Mouse (Mus musculus) kidney, embryonic 14.5 days (tissue): ENCODE data around the gene Cpn1. TPM values are rescaled to one million over a fixed set of nuclear protein-coding genes. Genes with fewer than 3 reads are reported as not detected.

Experiments used
- ATAC-seq: fragments of 200-750 bp; cut with Nextera tagmentation; 2 replicates; pipeline ENCODE4 v1.8.0; 2017; ENCODE audit warnings: moderate number of reproducible peaks, mild to moderate bottlenecking, moderate TSS enrichment, moderate library complexity; ENCODE audit not compliant: low FRiP score, low TSS enrichment
- H3K27ac ChIP-seq: fragments of 300-500 bp; sonication (generic); 2 replicates; pipeline ENCODE4 v1.5.1; 2014; ENCODE audit warnings: low read depth, mild to moderate bottlenecking, low read length, moderate library complexity, mixed read lengths
- H3K27me3 ChIP-seq: fragments of 300-500 bp; sonication (generic); 2 replicates; pipeline ENCODE4 v1.6.1; 2014; ENCODE audit warnings: mild to moderate bottlenecking, low read length; ENCODE audit not compliant: control insufficient read depth, insufficient read depth
- H3K36me3 ChIP-seq: fragments of 300-500 bp; sonication (generic); 2 replicates; pipeline ENCODE4 v1.6.1; 2014; ENCODE audit warnings: low read length, mixed read lengths; ENCODE audit not compliant: control insufficient read depth, insufficient read depth
- H3K4me1 ChIP-seq: fragments of 300-500 bp; sonication (generic); 2 replicates; pipeline ENCODE4 v1.6.1; 2014; ENCODE audit warnings: low read length, mixed read lengths; ENCODE audit not compliant: control insufficient read depth, insufficient read depth
- H3K4me2 ChIP-seq: fragments of 300-500 bp; sonication (generic); replicated peaks from 2 replicates; pipeline ENCODE4 v1.6.1; 2014; ENCODE audit warnings: low read depth, mild to moderate bottlenecking, low read length
- H3K4me3 ChIP-seq: fragments of 300-500 bp; sonication (generic); 2 replicates; pipeline ENCODE4 v1.5.1; 2014; ENCODE audit warnings: mild to moderate bottlenecking, low read length
- H3K9ac ChIP-seq: fragments of 300-500 bp; sonication (generic); 2 replicates; pipeline ENCODE4 v1.6.1; 2014; ENCODE audit warnings: low read depth, mild to moderate bottlenecking, low read length, moderate library complexity
- H3K9me3 ChIP-seq: fragments of 300-500 bp; sonication (generic); 2 replicates; pipeline ENCODE4 v1.6.1; 2016; ENCODE audit warnings: low read length; ENCODE audit not compliant: control insufficient read depth
- WGBS: fragments of 180-500 bp; shearing (Covaris S2); extraction: QIAGEN DNeasy Blood & Tissue Kit; methylation state at CpG from one replicate; pipeline ENCODE4 v1.1.7; 2014; 5-methylcytosine and 5-hydroxymethylcytosine counted together
- polyA plus RNA-seq: library from polyadenylated mRNA; unstranded; fragments of >200 nt; fragmentation: Nextera tagmentation; extraction: Ambion mirVana; gene quantifications from 2 replicates; pipeline ENCODE4 v1.2.1, GENCODE M21; 2014

The Cpn1 gene
- polyA plus RNA-seq, 1 experiment from 2014 or later: 32.3 TPM

- no peak overlapping the region for H3K4me2 ChIP-seq
- H3K4me3 ChIP-seq: no peak overlapping the region
- peak; percentile 39; the same call in 1 of the 2 replicates for ATAC-seq
- no peaks in the 10 kb centered on the region for H3K36me3 ChIP-seq
- no peak overlapping the region for H3K27ac ChIP-seq
- H3K4me1 ChIP-seq: peaks cover 19% of the 10 kb centered on the region
- 64% methylated on average over 21 of the region's 21 CpGs for WGBS
- H3K9me3 ChIP-seq: no peaks in the 10 kb centered on the region
- H3K27me3 ChIP-seq: no peaks in the 10 kb centered on the region
- no peak overlapping the region for H3K9ac ChIP-seq
Observed at GRCm38 (mm10) chr19:43916586-43917405, 69.6 kb downstream of the Cpn1 start.

GRCm38 (mm10) chr19:43915431-43915830 lies 70.9 kb downstream of the Cpn1 start:
- H3K4me1 ChIP-seq: peaks cover 12% of the 10 kb centered on the region
- 70% methylated on average over 9 of the region's 9 CpGs for WGBS
- H3K27me3 ChIP-seq: no peaks in the 10 kb centered on the region

GRCm38 (mm10) chr19:43914986-43915385 lies 71.4 kb downstream of the Cpn1 start:
- no peak overlapping the region for H3K4me3 ChIP-seq
- H3K9me3 ChIP-seq: no peaks in the 10 kb centered on the region
- no peak overlapping the region for H3K27ac ChIP-seq
- no peaks in the 10 kb centered on the region for H3K27me3 ChIP-seq
- H3K4me2 ChIP-seq: no peak overlapping the region
- ATAC-seq: no peak
- peaks cover 10% of the 10 kb centered on the region; the same call in 1 of the 2 replicates for H3K36me3 ChIP-seq
- H3K4me1 ChIP-seq: peaks cover 9% of the 10 kb centered on the region; the same call in 1 of the 2 replicates
- H3K9ac ChIP-seq: no peak overlapping the region
- WGBS: 87% methylated on average over 9 of the region's 9 CpGs

More at GRCm38 (mm10) chr19:43915431-43915830, 70.9 kb downstream of the Cpn1 start:
- peaks cover 8% of the 10 kb centered on the region; the same call in 1 of the 2 replicates for H3K36me3 ChIP-seq
- H3K4me3 ChIP-seq: no peak overlapping the region
- H3K9ac ChIP-seq: no peak overlapping the region
- H3K9me3 ChIP-seq: no peaks in the 10 kb centered on the region
- H3K4me2 ChIP-seq: no peak overlapping the region
- no peak for ATAC-seq
- no peak overlapping the region for H3K27ac ChIP-seq

- WGBS: 76% methylated on average over 4 of the region's 4 CpGs
Observed at GRCm38 (mm10) chr19:43912775-43913486, 73.4 kb downstream of the Cpn1 start.

GRCm38 (mm10) chr19:43906492-43906891 lies 79.9 kb downstream of the Cpn1 start:
- Histone ChIP-seq H3K9me3 (no peaks in the 10 kb centered on the region), H3K36me3 (peaks cover 24% of the 10 kb centered on the region), H3K27ac (no peak overlapping the region), H3K4me1 (no peaks in the 10 kb centered on the region), H3K4me2 (no peak overlapping the region), H3K27me3 (no peaks in the 10 kb centered on the region), H3K9ac (no peak overlapping the region), H3K4me3 (no peak overlapping the region)
- ATAC-seq: no peak
- WGBS: 92% methylated on average over 7 of the region's 7 CpGs

More at GRCm38 (mm10) chr19:43912775-43913486, 73.4 kb downstream of the Cpn1 start:
- Histone ChIP-seq H3K27me3 (no peaks in the 10 kb centered on the region), H3K4me2 (no peak overlapping the region), H3K36me3 (peaks cover 16% of the 10 kb centered on the region; the same call in 1 of the 2 replicates), H3K27ac (no peak overlapping the region), H3K4me3 (no peak overlapping the region), H3K4me1 (peaks cover 6% of the 10 kb centered on the region; the same call in 1 of the 2 replicates), H3K9ac (no peak overlapping the region), H3K9me3 (no peaks in the 10 kb centered on the region)
- no peak; the same call in 1 of the 2 replicates for ATAC-seq

Other genes starting within 250 kb of the Cpn1 start
- 15.3 and 18.0 TPM in 2 replicates for gene Cutc, start 233.6 kb downstream of the Cpn1 start, polyA plus RNA-seq
- 5.7 and 10.5 TPM in 2 replicates for gene Cox15, start 233.6 kb downstream of the Cpn1 start, polyA plus RNA-seq
- 0.94 and 1.7 TPM in 2 replicates for gene Abcc2, start 204.4 kb downstream of the Cpn1 start, polyA plus RNA-seq
- 21.5 and 24.2 TPM in 2 replicates for gene Dnmbp, start 46.4 kb downstream of the Cpn1 start, polyA plus RNA-seq
- gene Cyp2c23, start 42.7 kb upstream of the Cpn1 start, polyA plus RNA-seq: 0.31 TPM in 1 of 2 replicates, not detected in the other
- gene Erlin1, start 83.2 kb upstream of the Cpn1 start, polyA plus RNA-seq: 29.7 and 39.0 TPM in 2 replicates
- 39.1 and 54.6 TPM in 2 replicates for gene Chuk, start 120.9 kb upstream of the Cpn1 start, polyA plus RNA-seq
- 26.2 and 39.2 TPM in 2 replicates for gene Cwf19l1, start 149.3 kb upstream of the Cpn1 start, polyA plus RNA-seq
- gene Bloc1s2, start 159.9 kb upstream of the Cpn1 start, polyA plus RNA-seq: 95.1 and 117 TPM in 2 replicates
- 0.06 TPM in 1 of 2 replicates, not detected in the other for gene Pkd2l1, start 205.9 kb upstream of the Cpn1 start, polyA plus RNA-seq
- gene Scd3, start 216.7 kb upstream of the Cpn1 start, polyA plus RNA-seq: 0.12 and 0.96 TPM in 2 replicates